Mouse (Mus musculus): ENCODE measurements around the gene Wdr1.

DNA sequence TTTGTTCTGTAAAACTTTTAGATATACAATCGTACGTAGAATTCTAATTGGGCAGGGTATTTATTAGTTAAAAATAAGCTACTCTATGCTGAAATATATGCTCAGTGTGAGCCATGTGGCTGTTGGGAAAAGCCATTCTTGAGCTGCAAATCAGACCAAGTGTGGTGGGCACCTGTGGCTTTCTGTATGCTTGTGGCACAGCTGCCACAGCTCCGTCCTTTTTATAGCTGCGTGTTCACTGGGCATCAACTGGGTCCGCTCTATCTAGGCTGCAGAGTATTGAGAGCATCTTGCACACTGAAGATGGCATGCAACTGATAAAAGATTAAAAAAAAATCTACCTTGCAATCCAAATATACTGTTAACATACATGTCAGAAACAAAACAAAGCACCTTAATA, 40.0 kb downstream of the Wdr1 start:
- no peak for TF ChIP-seq HCFC1 (IDR thresholded peaks at IDR 0.05; ENCODE audit: borderline replicate concordance, insufficient read depth, low read length)
- TF ChIP-seq ZNF384 (IDR thresholded peaks at IDR 0.05; ENCODE audit: low read depth, low read length) = no peak
- TF ChIP-seq MAFK (IDR thresholded peaks at IDR 0.05; ENCODE audit: insufficient read depth, low read depth, low read length) = no peak
- TF ChIP-seq ZC3H11A (IDR thresholded peaks at IDR 0.05; ENCODE audit: borderline replicate concordance, low read depth, low read length) = no peak
- TF ChIP-seq CHD2 (IDR thresholded peaks at IDR 0.05; ENCODE audit: low read depth, low read length) = no peak

All from ES-E14 (cell line).